Mouse (Mus musculus) heart, postnatal 36 days (tissue): ENCODE results near the gene Nans. TPM values are rescaled to one million over a fixed set of nuclear protein-coding genes. Genes with fewer than 3 reads are reported as not detected.

Experiments used
- DNase-seq, 2 experiments: peaks; one replicate each; pipeline ENCODE4 v3.0.0; 2021 to 2022
- intact Hi-C: fragments of 180-260 bp; cut with DNase I; formaldehyde crosslinking; loops from one replicate; pipeline ENCODE4 v1.15.1; 2025
- total RNA-seq, 2 experiments: library from RNA; stranded (reverse); gene quantifications; 2 replicates each; pipeline ENCODE4 v1.2.3; 2021

Nans gene
- total RNA-seq, 2 experiments from 2014 or later = 15.4 to 17.0 TPM

- DNase-seq = no peak
- intact Hi-C loops = no loop called here
These were observed 13.9 kb upstream of the Nans start for GRCm38 (mm10) chr4:46475101-46475500.

DNA sequence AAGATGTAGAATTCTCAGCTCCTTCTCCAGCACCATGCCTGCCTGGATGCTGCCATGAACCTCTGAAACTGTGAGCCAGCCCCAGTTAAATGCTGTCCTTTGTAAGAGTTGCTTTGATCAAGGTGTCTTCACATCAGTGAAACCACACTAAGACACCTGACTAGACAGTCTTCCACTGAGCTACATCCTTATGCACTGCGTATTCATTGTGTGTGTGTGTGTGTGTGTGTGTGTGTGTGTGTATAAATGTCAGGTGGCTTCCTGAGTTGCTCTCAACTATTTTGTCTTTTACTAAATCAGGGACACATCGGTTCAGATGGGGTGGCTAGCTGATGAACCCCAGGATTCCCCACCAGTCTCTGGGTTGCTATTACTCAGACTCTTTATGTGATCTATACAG lies 10.0 kb upstream of the Nans start:
- no peak for DNase-seq
- intact Hi-C loops = no loop called here

- intact Hi-C loops = loop anchor here (2.0 to 10.0 kb wide), 2 partner anchors 33 to 291 kb away; partner anchors contain the start of gene Xpa
- DNase-seq = peak; percentile 78
These were observed 3.2 kb upstream of the Nans start for GRCm38 (mm10) chr4:46485696-46486417.

- intact Hi-C loops = loop anchor here (10.0 kb wide), 1 partner anchor 293 kb away; the partner anchor contains the start of gene Xpa
- DNase-seq = peak; percentile 74
These were observed 1.7 kb upstream of the Nans start for GRCm38 (mm10) chr4:46487348-46487747.

GRCm38 (mm10) chr4:46493071-46493470 lies 4.0 kb downstream of the Nans start:
- intact Hi-C loops = no loop called here
- no peak for DNase-seq

GRCm38 (mm10) chr4:46495543-46495942 lies 6.5 kb downstream of the Nans start:
- DNase-seq = no peak
- intact Hi-C loops = no loop called here

- DNase-seq = peak; percentile 80 to 87
- intact Hi-C loops = no loop called here
These were observed 8.3 kb downstream of the Nans start for GRCm38 (mm10) chr4:46497286-46497892.

DNA sequence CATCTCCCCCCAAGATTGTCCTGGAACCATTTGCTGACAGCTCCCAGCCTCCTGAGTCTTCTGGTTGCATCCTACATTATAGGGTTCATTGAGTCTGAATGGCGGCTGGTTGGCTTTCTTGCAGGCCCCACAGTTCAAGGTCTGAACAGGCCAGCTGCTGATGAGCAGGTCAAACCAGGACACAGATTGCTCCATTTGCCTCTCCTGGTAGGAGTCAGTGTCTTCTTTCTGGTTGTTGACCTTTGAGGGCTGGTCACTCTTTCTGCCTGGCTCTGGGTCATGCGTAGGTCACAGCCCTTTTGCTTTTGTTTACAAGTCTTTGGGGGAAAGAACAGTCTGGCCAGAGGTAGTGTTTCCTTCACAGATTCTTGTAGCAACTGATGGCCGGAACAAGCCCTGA lies 9.5 kb downstream of the Nans start:
- DNase-seq = no peak
- intact Hi-C loops = no loop called here

GRCm38 (mm10) chr4:46498976-46499375 lies 9.9 kb downstream of the Nans start:
- intact Hi-C loops = no loop called here
- peak; percentile 53 to 61 for DNase-seq

- no peak for DNase-seq
- intact Hi-C loops = loop anchor here (5.0 kb wide), 1 partner anchor 149 kb away; the partner anchor contains the start of gene Tbc1d2
These were observed 13.8 kb downstream of the Nans start for GRCm38 (mm10) chr4:46502606-46503502.

DNA sequence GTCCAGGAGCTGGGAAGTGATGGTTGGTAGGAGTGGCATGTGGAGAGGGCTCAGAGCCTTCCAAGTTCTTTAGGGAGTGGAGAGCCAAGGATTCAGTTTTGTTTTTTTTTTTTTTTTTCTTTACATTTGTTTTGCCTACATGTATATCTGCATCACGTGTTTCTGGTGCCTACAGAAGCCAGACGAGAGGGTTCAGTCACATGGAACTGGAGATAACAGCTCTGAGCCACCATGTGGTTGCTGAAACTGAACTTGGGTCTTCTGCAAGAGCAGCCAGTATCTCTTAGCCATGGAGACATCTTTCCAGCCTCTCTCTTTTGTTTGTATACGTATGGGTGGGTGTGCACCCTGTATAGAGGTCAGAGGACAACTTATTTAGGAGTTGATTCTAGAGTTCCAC lies 14.8 kb downstream of the Nans start:
- intact Hi-C loops = loop anchor here (5.0 kb wide), 1 partner anchor 148 kb away; the partner anchor contains the start of gene Tbc1d2
- DNase-seq = no peak

DNA sequence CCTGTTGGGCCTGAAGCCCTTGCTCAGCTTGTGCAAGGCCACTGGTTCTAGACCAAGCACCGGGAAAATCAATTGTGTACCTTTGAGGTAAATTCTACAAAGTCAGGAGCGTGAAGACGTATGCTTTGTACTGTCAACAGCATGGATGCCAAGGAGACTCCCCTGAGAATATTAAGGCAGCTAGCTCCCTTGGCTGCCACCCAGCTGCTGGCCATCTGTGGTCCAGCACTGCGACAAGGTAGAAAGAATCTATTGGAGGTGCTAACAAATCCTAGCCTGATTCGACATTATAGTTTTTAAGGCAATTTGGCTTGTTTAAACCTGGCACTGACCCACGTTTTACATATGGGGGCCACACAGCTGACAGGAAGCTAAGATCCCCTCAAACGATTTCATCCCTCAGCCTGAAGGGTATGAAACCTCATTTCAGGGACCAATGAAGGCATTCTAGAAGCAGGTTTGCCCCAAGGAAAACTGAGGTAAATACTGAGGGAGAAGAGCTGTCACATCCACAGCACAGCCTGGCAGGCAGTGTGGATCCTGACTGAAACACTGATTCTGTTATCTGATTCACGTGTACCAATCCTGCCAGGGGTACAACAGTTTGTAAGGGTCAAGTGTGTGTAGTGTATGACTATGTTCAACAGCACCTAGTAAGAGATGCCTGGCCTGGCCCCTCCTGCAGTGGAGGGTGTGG lies 16.5 kb downstream of the Nans start:
- no peak for DNase-seq
- intact Hi-C loops = loop anchor here (5.0 kb wide), 1 partner anchor 113 kb away; no protein-coding TSS in a partner anchor

DNA sequence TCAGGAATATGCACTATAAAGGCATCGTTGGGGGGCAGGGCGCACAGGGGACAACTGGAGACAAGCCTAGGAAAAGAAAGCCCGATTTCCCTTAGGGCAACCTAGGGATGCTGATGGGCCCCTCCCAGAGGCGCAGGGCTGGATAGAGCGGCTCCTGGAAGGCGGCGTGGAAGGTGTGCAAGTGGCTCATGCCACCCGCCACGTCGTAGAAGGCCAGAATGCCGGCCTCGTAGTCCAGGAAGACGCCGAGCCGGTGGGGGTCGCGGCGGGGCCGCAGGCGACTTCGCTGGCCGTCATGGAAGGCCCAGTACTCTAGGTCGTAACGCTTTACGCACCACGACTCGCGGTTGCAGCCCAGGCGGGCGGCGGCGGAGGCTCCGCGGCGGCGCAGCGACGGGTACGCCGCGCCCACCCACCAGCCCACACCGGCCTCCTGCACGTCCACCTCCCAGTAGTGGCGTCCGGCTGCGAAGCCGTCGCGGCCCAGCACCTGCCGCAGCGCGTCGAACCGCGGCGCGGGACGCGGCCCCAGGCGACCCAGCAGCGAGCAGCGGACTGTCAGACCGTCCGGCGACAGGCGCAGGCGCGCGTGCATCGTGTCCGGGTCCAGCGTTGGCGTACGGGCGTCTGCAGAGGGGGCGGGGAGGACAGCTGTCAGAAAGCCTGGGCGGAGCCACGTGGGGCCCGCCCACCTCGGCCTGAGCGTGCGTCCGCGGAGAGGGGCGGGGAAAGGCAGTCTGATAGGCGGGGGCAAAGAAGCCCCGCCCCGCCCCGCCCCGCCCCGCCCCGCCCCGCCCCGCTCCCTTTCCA lies 18.0 kb downstream of the Nans start:
- intact Hi-C loops = loop anchor here (5.0 kb wide), 1 partner anchor 115 kb away; no protein-coding TSS in a partner anchor
- DNase-seq = peak; percentile 96 to 97

DNA sequence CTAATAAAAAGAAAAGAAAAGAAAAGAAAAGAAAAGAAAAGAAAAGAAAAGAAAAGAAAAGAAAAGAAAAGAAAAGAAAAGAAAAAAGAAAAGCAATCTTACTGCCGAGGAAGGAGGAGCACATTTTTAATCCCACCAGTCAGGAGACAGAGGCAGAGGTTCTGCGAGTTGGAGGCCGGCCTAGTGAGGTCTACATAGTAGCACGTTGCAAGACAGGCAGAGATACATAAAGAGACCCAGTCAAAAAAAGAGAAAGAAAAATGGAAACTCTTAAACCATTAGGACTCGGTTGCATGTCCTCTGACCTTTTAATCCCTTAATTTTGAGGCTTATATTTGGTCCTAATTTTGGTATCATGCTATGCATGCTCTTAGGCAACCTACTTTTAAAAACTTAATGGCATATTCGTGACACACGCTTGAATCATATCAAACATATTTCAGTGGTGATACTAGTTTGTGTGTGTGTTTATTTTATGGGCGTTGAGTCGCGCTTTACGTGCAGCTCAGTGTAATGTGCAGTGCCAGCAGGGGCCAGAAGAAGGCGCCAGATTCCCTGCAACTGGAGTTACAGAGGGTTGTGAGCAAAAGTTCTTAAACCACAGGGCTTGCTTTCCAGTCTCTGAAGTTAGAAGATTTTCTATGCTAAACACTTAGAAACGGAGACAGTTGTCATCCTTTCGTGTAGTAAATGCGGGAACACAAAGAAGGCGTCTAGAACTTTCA lies 18.9 kb downstream of the Nans start:
- DNase-seq = peak; percentile 73 to 85
- intact Hi-C loops = loop anchor here (2.0 to 5.0 kb wide), 2 partner anchors 15 to 116 kb away; no protein-coding TSS in a partner anchor

- DNase-seq = no peak
- intact Hi-C loops = no loop called here
These were observed 31.4 kb downstream of the Nans start for GRCm38 (mm10) chr4:46520491-46520890.

DNA sequence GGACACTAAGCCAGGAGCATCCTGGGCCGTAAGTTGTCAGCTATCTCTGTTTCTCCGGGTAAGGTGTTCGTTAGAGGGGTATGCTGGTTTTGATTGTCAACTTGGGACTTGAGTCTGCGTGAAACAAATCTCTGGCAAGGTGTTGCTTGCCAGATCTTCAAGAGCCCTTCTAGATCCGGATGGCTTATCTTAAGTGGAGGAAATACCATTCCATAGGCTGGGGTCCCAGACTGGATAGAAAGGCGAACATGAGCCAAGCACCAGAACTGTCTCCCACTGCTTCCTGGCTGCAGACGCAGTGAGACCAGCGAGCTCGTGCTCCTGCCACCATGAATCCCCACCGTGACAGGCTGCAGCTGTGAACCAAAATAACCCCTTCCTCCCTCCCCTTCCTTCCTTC lies 32.4 kb downstream of the Nans start:
- intact Hi-C loops = no loop called here
- no peak for DNase-seq

DNA sequence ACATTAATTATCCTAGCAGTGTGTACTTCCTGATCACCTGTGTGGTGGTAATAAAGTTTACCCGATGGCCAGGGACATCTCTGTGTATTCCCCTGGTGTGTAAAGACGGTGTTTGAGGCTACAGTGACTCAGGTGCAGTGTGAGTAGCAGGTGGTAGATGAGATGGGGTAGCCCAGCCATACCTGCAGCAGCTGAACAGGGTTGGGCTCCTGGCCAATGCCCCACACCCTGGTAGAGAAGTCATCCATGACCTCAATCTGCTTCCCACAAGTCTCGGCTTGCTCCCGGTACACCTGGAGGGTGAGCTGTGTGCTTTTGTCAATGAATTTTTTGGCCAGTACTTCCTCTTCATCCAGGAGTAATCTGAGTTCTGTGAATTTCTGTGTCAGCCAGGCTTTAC lies 34.3 kb downstream of the Nans start:
- no peak for DNase-seq
- intact Hi-C loops = loop anchor here (2.0 kb wide), 1 partner anchor 15 kb away; no protein-coding TSS in a partner anchor

DNA sequence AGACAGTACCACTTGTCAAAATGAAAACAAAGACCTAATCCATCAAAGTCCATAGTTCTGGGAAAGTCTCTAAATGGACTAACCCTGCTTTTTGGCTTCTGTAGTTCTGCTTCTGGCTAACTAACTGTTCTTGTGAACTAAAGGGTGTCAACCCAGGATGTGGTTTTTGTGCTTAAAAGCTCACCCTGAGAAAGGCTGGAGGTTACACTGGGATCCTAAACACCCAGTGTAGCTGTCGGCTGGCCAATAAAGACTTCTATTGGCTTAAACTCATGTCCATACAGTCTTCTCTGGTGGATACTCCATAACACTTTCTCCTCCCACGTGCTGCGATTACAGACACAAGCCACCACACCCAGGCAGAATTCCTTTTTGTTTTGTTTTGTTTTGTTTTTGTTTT lies 37.2 kb downstream of the Nans start:
- intact Hi-C loops = no loop called here
- no peak for DNase-seq
